Mouse (Mus musculus) limb, embryonic 13.5 days (tissue): ENCODE data around the gene Scaf4. TPM values are rescaled to one million over a fixed set of nuclear protein-coding genes. Genes with fewer than 3 reads are reported as not detected.

Experiments
- ATAC-seq: fragments of 200-750 bp; cut with Nextera tagmentation; 2 replicates; pipeline ENCODE4 v1.8.0; 2017; ENCODE audit warnings: low read depth, moderate number of reproducible peaks, moderate TSS enrichment; ENCODE audit not compliant: low FRiP score
- H3K27ac ChIP-seq: fragments of 300-500 bp; sonication (generic); 2 replicates; pipeline ENCODE4 v1.5.1; 2015; ENCODE audit warnings: inconsistent platforms, mild to moderate bottlenecking, moderate library complexity
- H3K27me3 ChIP-seq: fragments of 300-500 bp; sonication (generic); 2 replicates; pipeline ENCODE4 v1.6.1; 2015; ENCODE audit warnings: mild to moderate bottlenecking, inconsistent platforms
- H3K36me3 ChIP-seq: fragments of 300-500 bp; sonication (generic); 2 replicates; pipeline ENCODE4 v1.6.1; 2015; ENCODE audit warnings: inconsistent platforms, mild to moderate bottlenecking, moderate library complexity
- H3K4me1 ChIP-seq: fragments of 300-500 bp; sonication (generic); 2 replicates; pipeline ENCODE4 v1.6.1; 2015; ENCODE audit warnings: inconsistent platforms
- H3K4me2 ChIP-seq: fragments of 300-500 bp; sonication (generic); replicated peaks from 2 replicates; pipeline ENCODE4 v1.6.1; 2015; ENCODE audit warnings: inconsistent platforms, mild to moderate bottlenecking, moderate library complexity
- H3K4me3 ChIP-seq: fragments of 300-500 bp; sonication (generic); 2 replicates; pipeline ENCODE4 v1.5.1; 2015; ENCODE audit warnings: moderate library complexity, mild to moderate bottlenecking, inconsistent platforms
- H3K9ac ChIP-seq: fragments of 300-500 bp; sonication (generic); 2 replicates; pipeline ENCODE4 v1.6.1; 2015; ENCODE audit warnings: mild to moderate bottlenecking, inconsistent platforms
- H3K9me3 ChIP-seq: fragments of 300-500 bp; sonication (generic); 2 replicates; pipeline ENCODE4 v1.6.1; 2016; ENCODE audit warnings: inconsistent platforms
- WGBS: fragments of 180-500 bp; shearing (Covaris S2); methylation state at CpG from one replicate; pipeline ENCODE4 v1.1.7; 2015; 5-methylcytosine and 5-hydroxymethylcytosine counted together
- polyA plus RNA-seq: library from polyadenylated mRNA; unstranded; fragments of >200 nt; fragmentation: Nextera tagmentation; extraction: Ambion mirVana; gene quantifications from 2 replicates; pipeline ENCODE4 v1.2.1, GENCODE M21; 2015

The Scaf4 gene
- polyA plus RNA-seq, 1 experiment from 2014 or later = 27.3 TPM

- no peaks in the 10 kb centered on the region for H3K27me3 ChIP-seq
- peak overlapping the region; percentile 92 for H3K4me2 ChIP-seq
- no peaks in the 10 kb centered on the region for H3K36me3 ChIP-seq
- WGBS = under 1% methylated on average over 51 of the region's 53 CpGs
- peak overlapping the region; percentile 98 for H3K4me3 ChIP-seq
- peaks cover 38% of the 10 kb centered on the region for H3K4me1 ChIP-seq
- H3K9ac ChIP-seq = peak overlapping the region; percentile 99
- peak overlapping the region; percentile 92 for H3K27ac ChIP-seq
- H3K9me3 ChIP-seq = no peaks in the 10 kb centered on the region
- no peak; the same call in 1 of the 2 replicates for ATAC-seq
These were observed 918 bp downstream of the Scaf4 start for GRCm38 (mm10) chr16:90283266-90283904.

- H3K4me2 ChIP-seq = peak overlapping the region; percentile 92
- H3K9me3 ChIP-seq = no peaks in the 10 kb centered on the region
- no peaks in the 10 kb centered on the region for H3K36me3 ChIP-seq
- no peak for ATAC-seq
- no peak overlapping the region for H3K27ac ChIP-seq
- WGBS = 31% methylated on average over 14 of the region's 14 CpGs
- H3K4me3 ChIP-seq = peak overlapping the region; percentile 98
- H3K27me3 ChIP-seq = no peaks in the 10 kb centered on the region
- peaks cover 38% of the 10 kb centered on the region for H3K4me1 ChIP-seq
- peak overlapping the region; percentile 99 for H3K9ac ChIP-seq
These were observed 1.6 kb downstream of the Scaf4 start for GRCm38 (mm10) chr16:90282620-90283265.

- no peaks in the 10 kb centered on the region for H3K27me3 ChIP-seq
- peaks cover 38% of the 10 kb centered on the region for H3K4me1 ChIP-seq
- no peaks in the 10 kb centered on the region for H3K36me3 ChIP-seq
- WGBS = 90% methylated on average over 9 of the region's 9 CpGs
- no peak overlapping the region for H3K4me2 ChIP-seq
- H3K27ac ChIP-seq = no peak overlapping the region
- ATAC-seq = no peak
- H3K9ac ChIP-seq = no peak overlapping the region
- H3K4me3 ChIP-seq = no peak overlapping the region
- H3K9me3 ChIP-seq = no peaks in the 10 kb centered on the region
These were observed 2.9 kb downstream of the Scaf4 start for GRCm38 (mm10) chr16:90281406-90281805.

- H3K9me3 ChIP-seq = no peaks in the 10 kb centered on the region
- no peak overlapping the region for H3K27ac ChIP-seq
- no peaks in the 10 kb centered on the region for H3K27me3 ChIP-seq
- ATAC-seq = no peak
- H3K36me3 ChIP-seq = no peaks in the 10 kb centered on the region
- H3K4me2 ChIP-seq = 0 out of 2 replicates have a peak overlapping the region, but pooled peaks have one; percentile 9
- H3K9ac ChIP-seq = no peak overlapping the region
- no peak overlapping the region for H3K4me3 ChIP-seq
- 89% methylated on average over 5 of the region's 5 CpGs for WGBS
- H3K4me1 ChIP-seq = peaks cover 38% of the 10 kb centered on the region
These were observed 3.3 kb downstream of the Scaf4 start for GRCm38 (mm10) chr16:90280989-90281388.

GRCm38 (mm10) chr16:90280515-90280914, 3.8 kb downstream of the Scaf4 start:
- H3K27me3 ChIP-seq = no peaks in the 10 kb centered on the region
- H3K4me2 ChIP-seq = no peak overlapping the region
- ATAC-seq = no peak
- H3K4me1 ChIP-seq = peaks cover 38% of the 10 kb centered on the region
- no peaks in the 10 kb centered on the region for H3K36me3 ChIP-seq
- 68% methylated on average over 2 of the region's 2 CpGs for whole genome bisulfite sequencing
- H3K9ac ChIP-seq = no peak overlapping the region
- no peaks in the 10 kb centered on the region for H3K9me3 ChIP-seq
- no peak overlapping the region for H3K27ac ChIP-seq
- no peak overlapping the region for H3K4me3 ChIP-seq

GRCm38 (mm10) chr16:90279058-90279457, 5.2 kb downstream of the Scaf4 start:
- no peaks in the 10 kb centered on the region for H3K9me3 ChIP-seq
- 72% methylated on average over 6 of the region's 6 CpGs for WGBS
- no peak for ATAC-seq
- H3K27me3 ChIP-seq = no peaks in the 10 kb centered on the region
- no peak overlapping the region for H3K4me2 ChIP-seq
- H3K9ac ChIP-seq = peak overlapping the region; percentile 48; the same call in 1 of the 2 replicates
- peaks cover 33% of the 10 kb centered on the region for H3K4me1 ChIP-seq
- no peaks in the 10 kb centered on the region for H3K36me3 ChIP-seq
- H3K4me3 ChIP-seq = no peak overlapping the region
- no peak overlapping the region for H3K27ac ChIP-seq

- no peaks in the 10 kb centered on the region for H3K9me3 ChIP-seq
- H3K27me3 ChIP-seq = no peaks in the 10 kb centered on the region
- 86% methylated on average over 6 of the region's 6 CpGs for WGBS
- 0 out of 2 replicates have a peak, but pooled peaks cover 6% of the 10 kb centered on the region for H3K4me1 ChIP-seq
- no peak overlapping the region for H3K4me3 ChIP-seq
- no peak overlapping the region for H3K27ac ChIP-seq
- H3K4me2 ChIP-seq = no peak overlapping the region
- H3K36me3 ChIP-seq = no peaks in the 10 kb centered on the region
- H3K9ac ChIP-seq = no peak overlapping the region
- ATAC-seq = no peak
These were observed 8.8 kb downstream of the Scaf4 start for GRCm38 (mm10) chr16:90275521-90275920.

DNA sequence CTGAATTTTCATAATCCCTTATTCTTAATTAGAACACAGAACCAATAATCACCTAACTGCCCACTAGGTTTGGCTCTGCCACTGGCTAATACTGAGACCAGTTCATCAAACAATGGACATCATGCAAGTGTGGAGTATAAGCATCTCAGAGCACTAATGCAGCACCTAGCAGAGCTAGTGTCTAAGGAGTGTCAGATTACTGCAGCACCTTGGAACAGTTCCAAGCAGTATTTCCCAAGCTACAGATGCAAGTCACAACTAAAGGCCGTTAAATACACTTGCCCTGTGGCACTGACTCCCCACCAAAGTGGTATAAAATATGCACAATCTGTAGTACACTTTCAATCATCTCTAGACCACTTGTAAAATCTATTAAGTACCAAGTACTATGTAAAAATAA, 17.7 kb downstream of the Scaf4 start:
- Histone ChIP-seq H3K36me3 (peaks cover 4% of the 10 kb centered on the region), H3K27me3 (no peaks in the 10 kb centered on the region), H3K4me3 (no peak overlapping the region), H3K27ac (no peak overlapping the region), H3K4me1 (0 out of 2 replicates have a peak, but pooled peaks cover 9% of the 10 kb centered on the region), H3K9me3 (no peaks in the 10 kb centered on the region), H3K9ac (no peak overlapping the region), H3K4me2 (no peak overlapping the region)
- ATAC-seq = no peak
- 6% methylated on average over 1 of the region's 1 CpGs for WGBS

- Histone ChIP-seq H3K9me3 (no peaks in the 10 kb centered on the region), H3K4me3 (no peak overlapping the region), H3K9ac (no peak overlapping the region), H3K27me3 (no peaks in the 10 kb centered on the region), H3K36me3 (peaks cover 18% of the 10 kb centered on the region), H3K27ac (no peak overlapping the region), H3K4me2 (no peak overlapping the region), H3K4me1 (0 out of 2 replicates have a peak, but pooled peaks cover 9% of the 10 kb centered on the region)
- no peak for ATAC-seq
- WGBS = 82% methylated on average over 1 of the region's 1 CpGs
These were observed 19.2 kb downstream of the Scaf4 start for GRCm38 (mm10) chr16:90265106-90265505.

- WGBS = 89% methylated on average over 5 of the region's 5 CpGs
- peaks cover 27% of the 10 kb centered on the region for H3K36me3 ChIP-seq
- H3K4me1 ChIP-seq = 0 out of 2 replicates have a peak, but pooled peaks cover 9% of the 10 kb centered on the region
- no peaks in the 10 kb centered on the region for H3K27me3 ChIP-seq
- no peak overlapping the region for H3K4me3 ChIP-seq
- H3K9ac ChIP-seq = no peak overlapping the region
- no peak overlapping the region for H3K27ac ChIP-seq
- H3K4me2 ChIP-seq = no peak overlapping the region
- no peak for ATAC-seq
- no peaks in the 10 kb centered on the region for H3K9me3 ChIP-seq
These were observed 20.3 kb downstream of the Scaf4 start for GRCm38 (mm10) chr16:90264021-90264420.

GRCm38 (mm10) chr16:90261791-90262190, 22.5 kb downstream of the Scaf4 start:
- ATAC-seq = no peak
- Histone ChIP-seq H3K9me3 (no peaks in the 10 kb centered on the region), H3K36me3 (peaks cover 47% of the 10 kb centered on the region), H3K4me1 (0 out of 2 replicates have a peak, but pooled peaks cover 4% of the 10 kb centered on the region), H3K27me3 (no peaks in the 10 kb centered on the region), H3K27ac (no peak overlapping the region), H3K4me3 (no peak overlapping the region), H3K9ac (no peak overlapping the region), H3K4me2 (no peak overlapping the region)
- 97% methylated on average over 2 of the region's 2 CpGs for WGBS

DNA sequence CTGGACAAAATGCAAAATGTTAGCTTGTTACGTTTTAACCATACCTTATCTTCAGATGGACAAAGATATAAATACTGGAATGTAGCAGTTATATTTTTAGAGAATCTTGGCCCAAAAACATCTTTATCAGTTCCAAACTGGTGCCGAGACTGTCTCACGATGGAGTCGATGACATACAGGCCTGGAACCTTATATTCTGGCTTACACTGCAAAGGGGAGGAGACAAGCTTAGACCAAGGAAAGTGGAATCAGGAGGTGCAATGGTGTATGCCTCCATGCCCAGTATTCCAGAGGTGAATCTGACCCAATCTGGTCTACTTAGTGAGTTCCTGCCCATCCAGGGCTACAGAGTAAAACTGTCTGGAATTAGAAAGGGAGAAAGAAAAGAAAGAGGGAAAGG, 24.2 kb downstream of the Scaf4 start:
- ATAC-seq = no peak
- Histone ChIP-seq H3K4me3 (no peak overlapping the region), H3K9ac (no peak overlapping the region), H3K4me2 (no peak overlapping the region), H3K4me1 (no peaks in the 10 kb centered on the region), H3K27me3 (no peaks in the 10 kb centered on the region), H3K36me3 (peaks cover 57% of the 10 kb centered on the region), H3K27ac (no peak overlapping the region), H3K9me3 (no peaks in the 10 kb centered on the region)
- WGBS = 97% methylated on average over 4 of the region's 4 CpGs
